Mouse (Mus musculus) 3T3-L1 (cell line): ENCODE measurements at regions not wholly inside any gene's neighbourhood (a gene's known extent, or its start where the extent isn't known, plus 50 kb on each side); places are given as distances from the start of the nearest gene placed in this dataset.
"Not testable (repeated sequence)": the region's sequence is repeated elsewhere in the genome, so short reads cannot be mapped to it uniquely, and the experiment has no call there.

Source experiments
- DNase-seq: peaks from one replicate; pipeline ENCODE4 v3.0.0-alpha.2; 2015; ENCODE audit warnings: low read depth, low spot score

- no peak for DNase-seq
Measured at GRCm38 (mm10) chr13:97360551-97360950, 119.6 kb downstream of the Enc1 start.

- DNase-seq: no peak
Measured at GRCm38 (mm10) chr13:97358781-97359305, 117.9 kb downstream of the Enc1 start.

DNA sequence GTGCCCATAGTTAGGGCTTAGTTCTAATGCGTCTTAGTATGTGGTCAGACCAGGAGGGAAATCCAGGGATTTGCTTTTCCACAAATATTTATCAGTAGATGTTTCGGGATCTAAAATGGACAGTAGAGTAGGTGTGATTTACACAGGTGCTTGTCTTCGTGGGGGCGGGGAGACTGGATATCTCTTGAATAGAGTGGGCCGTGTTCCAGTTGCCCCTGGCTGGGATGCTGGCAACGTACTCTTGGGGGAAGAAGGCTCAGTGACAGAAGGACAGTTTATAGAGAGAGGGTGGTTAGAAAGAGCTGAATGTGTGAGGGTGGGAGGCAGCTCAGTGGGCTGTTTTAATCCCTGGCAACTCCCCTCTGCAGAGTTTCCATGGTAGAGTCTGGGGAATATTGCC, 117.4 kb downstream of the Enc1 start:
- DNase-seq: no peak

DNA sequence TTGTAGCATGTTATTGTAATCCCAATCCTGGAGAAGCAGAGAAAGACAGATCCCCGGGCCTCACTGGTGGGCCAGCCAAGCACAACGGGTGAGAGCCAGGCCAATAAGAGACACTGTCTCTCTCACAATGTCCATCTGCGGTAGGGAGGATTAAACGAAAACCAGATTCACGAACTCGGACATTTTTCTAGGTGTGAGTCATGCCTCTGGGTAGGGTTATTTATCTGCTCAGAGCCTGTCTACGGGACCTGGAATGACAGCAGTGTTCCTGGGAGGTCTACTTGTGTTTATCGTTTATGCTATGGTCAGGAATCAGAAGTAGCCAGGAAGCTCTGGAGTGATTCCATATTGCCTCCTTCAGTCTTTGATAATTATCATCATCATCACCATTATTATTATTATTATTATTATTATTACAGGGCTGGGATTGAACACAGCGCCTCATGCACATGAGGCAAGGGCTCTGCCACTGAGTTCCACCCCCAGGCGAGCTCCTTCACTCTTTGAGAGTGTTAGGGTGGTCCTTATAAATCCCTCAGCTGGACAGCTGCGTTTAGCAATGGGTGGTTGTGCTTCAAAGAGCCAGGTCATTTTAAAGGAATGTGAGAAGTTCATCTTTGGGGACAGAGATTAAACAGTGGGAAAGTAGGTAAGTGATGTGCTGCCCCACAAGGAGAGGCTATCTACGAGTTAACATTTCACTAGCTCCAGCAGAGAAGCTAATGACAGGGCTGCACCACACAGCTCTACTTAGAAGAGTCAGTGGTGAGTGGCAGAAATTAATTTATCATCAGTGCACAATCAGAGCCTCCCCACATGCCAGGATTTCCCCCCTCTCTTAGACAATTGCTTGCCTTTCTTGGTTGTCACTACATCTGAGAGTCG, 116.3 kb downstream of the Enc1 start:
- DNase-seq: peak; percentile 88

GRCm38 (mm10) chr13:97355411-97355810, 114.5 kb downstream of the Enc1 start:
- DNase-seq: not testable (repeated sequence)

- no peak for DNase-seq
Measured at GRCm38 (mm10) chr13:97347696-97348095, 106.8 kb downstream of the Enc1 start.

DNA sequence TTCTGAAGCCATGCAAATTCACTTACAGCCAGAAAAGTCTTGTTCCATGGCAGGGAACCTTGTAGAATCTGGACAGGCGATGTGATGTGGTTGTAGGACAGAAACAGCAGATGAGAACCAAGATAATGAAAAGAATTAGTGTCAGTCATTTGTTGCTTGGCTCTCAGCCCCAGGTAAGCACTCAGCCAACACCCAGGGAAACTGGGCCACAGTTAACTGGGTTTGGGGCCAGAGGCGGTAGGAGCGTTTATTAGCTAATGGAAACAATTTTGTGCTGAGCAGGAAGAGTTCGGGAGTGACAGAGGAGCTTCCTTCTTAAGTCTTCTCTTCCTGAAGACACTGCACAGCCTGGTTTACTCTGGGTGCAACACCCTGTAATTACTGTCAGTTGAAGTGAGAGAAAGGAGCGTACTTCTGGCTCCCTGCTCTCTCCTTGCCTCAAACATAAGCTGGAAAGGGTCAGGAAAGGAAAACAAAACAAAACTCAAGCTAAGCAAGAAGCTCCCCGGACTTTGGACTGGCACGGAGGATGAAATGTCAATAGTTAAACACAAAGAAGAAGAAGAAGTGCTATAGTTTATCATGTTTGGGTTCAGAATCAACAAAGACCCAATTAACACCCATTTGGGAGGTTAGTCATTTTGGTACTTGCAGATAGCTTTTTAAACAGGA, 100.4 kb downstream of the Enc1 start:
- DNase-seq: no peak

- DNase-seq: no peak
Measured at GRCm38 (mm10) chr13:97337954-97338353, 97.0 kb downstream of the Enc1 start.

DNA sequence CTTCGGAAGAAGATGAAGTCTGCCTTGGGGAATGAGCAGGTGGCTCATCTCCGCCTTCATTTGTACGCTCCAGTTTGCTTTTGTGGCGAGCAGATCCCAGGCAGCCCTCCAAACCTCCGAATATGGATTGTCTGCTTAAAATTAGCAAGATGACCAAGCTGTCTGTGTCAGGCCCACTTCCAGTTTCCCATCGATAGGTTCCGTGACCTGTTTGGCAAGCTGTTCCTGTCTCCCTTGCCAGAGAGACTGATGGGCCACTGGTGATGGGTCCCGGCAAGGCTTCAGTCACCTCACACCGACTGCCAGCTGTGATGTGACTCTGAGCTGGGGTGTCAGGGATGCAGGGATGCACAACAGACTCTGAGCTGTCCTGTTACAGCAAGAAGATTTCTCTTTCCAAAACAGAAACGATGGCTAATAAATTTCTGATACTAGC, 96.4 kb downstream of the Enc1 start:
- DNase-seq: no peak

DNA sequence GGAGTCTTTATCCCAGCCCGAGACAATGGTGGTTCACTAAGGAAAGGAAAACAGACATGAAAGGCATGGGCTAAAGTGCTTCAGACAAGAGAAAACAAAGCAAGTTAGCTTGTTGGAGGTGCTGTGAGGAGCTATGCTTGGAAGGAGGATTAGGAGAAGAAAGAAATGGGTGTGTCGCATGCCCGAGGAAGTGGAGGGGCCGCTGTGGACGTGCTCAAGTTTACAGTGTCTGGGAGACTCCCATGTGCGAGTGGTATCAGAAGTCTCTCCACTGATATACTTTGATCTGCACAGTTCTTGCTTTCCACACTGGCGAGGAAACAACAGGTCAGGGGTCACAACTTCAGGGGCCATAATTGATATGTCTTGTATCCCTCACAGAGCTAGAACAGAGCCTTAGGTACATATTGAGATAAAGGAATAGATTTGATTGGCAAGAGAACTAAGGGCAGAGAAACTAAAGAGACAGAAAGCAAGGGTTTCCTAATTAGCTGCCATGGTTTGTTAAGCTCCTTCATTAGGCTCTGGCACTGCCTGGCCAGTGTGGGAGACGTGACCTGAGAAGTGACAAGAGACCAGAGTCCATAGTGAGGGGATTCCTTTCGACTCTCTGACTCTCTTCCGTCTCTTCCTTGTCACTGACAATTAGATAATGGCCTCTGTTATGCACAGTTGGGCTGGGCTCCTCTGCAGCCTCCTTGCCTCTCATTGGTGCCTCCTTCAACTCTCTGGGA, 93.1 kb downstream of the Enc1 start:
- DNase-seq: no peak

DNA sequence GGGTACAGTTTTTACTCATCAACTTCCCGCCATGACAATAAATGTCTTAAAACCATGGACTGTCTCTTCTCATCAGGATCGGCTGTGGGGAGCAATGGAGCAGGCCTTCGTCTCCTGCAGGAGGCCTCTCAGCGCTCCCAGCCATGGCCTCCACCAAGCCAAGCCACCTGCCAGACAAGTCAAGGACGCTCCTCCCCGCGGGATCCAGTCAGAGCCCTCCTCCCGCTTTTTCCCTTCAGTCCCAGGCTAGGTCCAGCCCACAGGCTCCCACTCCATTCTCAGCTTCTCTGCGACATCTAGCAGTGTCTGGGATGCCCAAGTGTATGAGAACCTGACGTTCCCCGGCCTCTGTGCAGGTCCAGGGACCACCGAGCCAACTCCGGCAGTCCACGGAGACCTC, 90.2 kb downstream of the Enc1 start:
- no peak for DNase-seq

GRCm38 (mm10) chr13:97321307-97321706, 80.4 kb downstream of the Enc1 start:
- DNase-seq: not testable (repeated sequence)

DNA sequence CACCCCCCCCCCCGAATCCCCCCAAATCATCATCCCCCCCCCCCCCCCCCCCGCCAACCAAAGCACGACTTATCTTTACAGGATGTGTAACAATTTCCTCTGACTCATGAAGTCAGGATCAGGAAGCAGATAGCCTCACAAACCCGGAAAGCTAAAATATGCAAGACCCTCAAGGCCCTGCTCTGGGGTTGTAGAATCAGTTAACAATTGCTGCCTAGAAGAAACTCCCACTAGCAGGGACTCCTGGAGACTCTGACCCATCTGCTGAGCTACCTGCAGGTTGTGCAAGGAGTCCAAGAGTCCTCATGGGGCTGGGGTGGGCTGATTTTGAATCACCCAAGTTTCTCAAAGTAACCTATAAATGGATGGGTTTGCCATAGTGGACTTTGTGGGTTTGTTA, 79.9 kb downstream of the Enc1 start:
- no peak for DNase-seq

DNA sequence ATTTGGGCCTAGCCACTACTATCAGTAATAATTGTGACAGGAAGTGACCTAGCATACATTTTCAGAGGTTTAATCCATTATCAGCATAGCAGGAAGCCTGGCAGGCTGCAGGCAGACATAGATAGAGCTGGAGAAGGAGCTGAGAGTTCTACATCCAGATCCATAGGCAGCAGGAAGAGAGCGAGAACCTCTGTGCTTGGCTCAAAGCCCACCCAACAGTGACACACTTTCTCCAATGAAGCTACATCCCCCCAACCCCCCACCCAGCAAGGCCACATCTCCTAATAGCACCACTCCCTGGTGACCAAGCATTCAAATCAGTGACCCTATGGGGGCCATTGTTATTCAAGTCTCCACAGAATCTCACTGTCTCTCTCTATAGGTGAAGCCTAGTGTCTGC, 79.4 kb downstream of the Enc1 start:
- DNase-seq: no peak

GRCm38 (mm10) chr13:97317633-97318032, 76.7 kb downstream of the Enc1 start:
- DNase-seq: no peak

GRCm38 (mm10) chr13:97312420-97313370, 71.8 kb downstream of the Enc1 start:
- no peak for DNase-seq

DNA sequence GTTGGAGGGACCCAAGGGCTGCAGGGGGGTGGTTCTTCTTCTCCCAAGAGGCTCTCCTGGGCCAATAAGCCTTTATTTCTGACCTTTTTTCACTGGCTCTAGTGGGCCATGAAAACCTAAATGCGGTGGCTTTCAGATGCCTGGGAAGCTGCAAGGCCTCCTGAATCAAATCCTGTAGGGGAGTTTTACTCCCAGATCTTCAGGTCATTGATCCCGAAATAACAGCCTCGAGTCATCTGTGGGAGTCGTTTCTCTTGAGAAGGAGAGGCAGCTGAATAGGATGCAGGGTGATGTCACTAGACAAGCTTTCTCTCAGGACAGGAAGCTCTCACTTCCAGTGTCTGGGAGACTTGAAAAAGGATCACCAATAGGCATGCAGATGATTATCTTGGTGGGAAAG, 70.4 kb downstream of the Enc1 start:
- peak; percentile 24 for DNase-seq

GRCm38 (mm10) chr13:97310855-97311189, 69.9 kb downstream of the Enc1 start:
- no peak for DNase-seq

DNA sequence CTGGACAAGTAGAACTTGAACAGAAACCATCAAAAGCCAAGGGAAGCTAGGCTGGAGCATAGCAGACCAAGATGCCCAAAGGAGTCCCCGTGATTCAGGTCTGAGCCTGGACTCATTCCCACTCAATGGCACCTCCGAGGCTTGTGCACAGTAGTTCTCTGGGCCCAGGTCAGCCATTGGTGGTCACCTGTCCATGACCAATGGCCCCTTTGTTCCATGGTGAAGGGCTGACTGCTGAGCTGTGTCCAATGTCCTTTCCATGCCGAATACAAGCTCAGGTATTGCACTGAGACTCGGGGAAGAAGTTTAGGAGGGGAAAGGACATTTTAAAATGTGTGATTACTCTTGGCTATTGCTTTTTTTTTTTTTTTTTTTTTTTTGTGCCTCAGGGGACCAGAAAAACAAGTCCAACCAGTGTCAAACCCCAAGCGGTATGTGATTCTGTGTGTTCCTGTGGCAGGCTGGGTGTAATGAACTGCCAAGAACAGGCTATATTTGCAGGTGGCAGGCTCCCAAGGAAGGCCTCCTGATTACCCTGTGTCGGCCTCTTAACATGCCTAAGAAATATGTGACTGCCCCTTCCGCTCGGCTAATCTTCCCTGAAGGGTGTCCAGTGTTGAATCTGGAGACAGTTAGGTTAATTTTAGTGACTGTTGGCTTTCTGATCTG, 69.4 kb downstream of the Enc1 start:
- DNase-seq: no peak

- DNase-seq: no peak
Measured at GRCm38 (mm10) chr13:97309411-97309810, 68.5 kb downstream of the Enc1 start.
